Mouse (Mus musculus) midbrain, embryonic 14.5 days (tissue): ENCODE data around the gene Arpc5. TPM values are rescaled to one million over a fixed set of nuclear protein-coding genes. Genes with fewer than 3 reads are reported as not detected.
A peak's percentile ranks its signal among the peaks of the same experiment; 100 is the strongest.

ENCODE experiments used
- ATAC-seq: fragments of 200-750 bp; cut with Nextera tagmentation; 2 replicates; pipeline ENCODE4 v1.8.0; 2017; ENCODE audit warnings: moderate number of reproducible peaks, moderate library complexity; ENCODE audit not compliant: low FRiP score, low TSS enrichment
- DNase-seq: peaks from one replicate; pipeline ENCODE4 v3.0.0-alpha.2; 2015
- H3K27ac ChIP-seq: fragments of 300-500 bp; sonication (generic); replicated peaks from 2 replicates; pipeline ENCODE4 v1.5.1; 2014; ENCODE audit warnings: mild to moderate bottlenecking, low read depth, low read length, moderate library complexity
- H3K27me3 ChIP-seq: fragments of 300-500 bp; sonication (generic); 2 replicates; pipeline ENCODE4 v1.6.1; 2014; ENCODE audit warnings: low read length, control low read depth, mixed read lengths; ENCODE audit not compliant: control insufficient read depth, insufficient read depth
- H3K36me3 ChIP-seq: fragments of 300-500 bp; sonication (generic); 2 replicates; pipeline ENCODE4 v1.6.1; 2014; ENCODE audit warnings: low read length, control low read depth; ENCODE audit not compliant: control insufficient read depth, insufficient read depth
- H3K4me1 ChIP-seq: fragments of 300-500 bp; sonication (generic); 2 replicates; pipeline ENCODE4 v1.6.1; 2014; ENCODE audit warnings: mild to moderate bottlenecking, antibody characterized with exemption, low read length, control low read depth; ENCODE audit not compliant: control insufficient read depth, insufficient read depth
- H3K4me2 ChIP-seq: fragments of 300-500 bp; sonication (generic); 2 replicates; pipeline ENCODE4 v1.6.1; 2014; ENCODE audit warnings: mild to moderate bottlenecking, low read length, moderate library complexity
- H3K4me3 ChIP-seq: fragments of 300-500 bp; sonication (generic); replicated peaks from 2 replicates; pipeline ENCODE4 v1.5.1; 2014; ENCODE audit warnings: low read depth, low read length
- H3K9ac ChIP-seq: fragments of 300-500 bp; sonication (generic); replicated peaks from 2 replicates; pipeline ENCODE4 v1.6.1; 2014; ENCODE audit warnings: mild to moderate bottlenecking, low read length, moderate library complexity
- H3K9me3 ChIP-seq: fragments of 300-500 bp; sonication (generic); 2 replicates; pipeline ENCODE4 v1.6.1; 2016; ENCODE audit warnings: low read length, control low read depth, mixed read lengths; ENCODE audit not compliant: control insufficient read depth
- WGBS: fragments of 180-500 bp; shearing (Covaris S2); extraction: QIAGEN DNeasy Blood & Tissue Kit; methylation state at CpG from one replicate; pipeline ENCODE4 v1.1.7; 2014; 5-methylcytosine and 5-hydroxymethylcytosine counted together
- polyA plus RNA-seq: library from polyadenylated mRNA; unstranded; fragments of >200 nt; fragmentation: Nextera tagmentation; extraction: Ambion mirVana; gene quantifications from 2 replicates; pipeline ENCODE4 v1.2.1, GENCODE M21; 2014

The Arpc5 gene
- polyA plus RNA-seq, 1 experiment from 2014 or later = 418 TPM

DNA sequence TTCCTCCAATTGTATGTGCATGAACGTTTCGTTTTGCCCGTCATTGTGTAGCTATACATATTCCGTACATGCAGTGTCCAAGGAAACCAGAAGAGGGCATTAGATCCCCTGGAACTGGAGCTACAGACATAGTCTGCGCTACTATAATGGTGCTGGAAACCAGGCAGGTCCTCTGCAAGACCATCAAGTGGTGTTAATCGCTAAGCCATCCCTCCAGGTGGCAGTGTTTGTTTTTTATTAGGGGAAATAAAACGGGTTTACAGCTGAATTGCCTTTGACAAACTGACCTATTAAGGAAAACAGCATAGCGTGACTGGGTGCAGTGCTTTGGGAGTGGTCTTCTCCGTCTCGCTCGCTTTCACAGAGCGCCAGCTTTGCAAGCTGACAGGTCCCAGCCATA lies 23.9 kb downstream of the Arpc5 start:
- Histone ChIP-seq H3K4me2 (no peak overlapping the region), H3K9ac (no peak overlapping the region), H3K9me3 (no peaks in the 10 kb centered on the region), H3K4me3 (no peak overlapping the region), H3K36me3 (no peaks in the 10 kb centered on the region), H3K4me1 (peaks cover 11% of the 10 kb centered on the region; the same call in 1 of the 2 replicates), H3K27me3 (no peaks in the 10 kb centered on the region), H3K27ac (no peak overlapping the region)
- no peak for ATAC-seq
- WGBS = 34% methylated on average over 12 of the region's 12 CpGs
- peak; percentile 69 for DNase-seq

- Histone ChIP-seq H3K9me3 (no peaks in the 10 kb centered on the region), H3K27ac (no peak overlapping the region), H3K4me1 (peaks cover 11% of the 10 kb centered on the region; the same call in 1 of the 2 replicates), H3K36me3 (no peaks in the 10 kb centered on the region), H3K4me3 (no peak overlapping the region), H3K9ac (no peak overlapping the region), H3K4me2 (no peak overlapping the region), H3K27me3 (no peaks in the 10 kb centered on the region)
- DNase-seq = no peak
- WGBS = 28% methylated on average over 6 of the region's 6 CpGs
- no peak for ATAC-seq
Measured at GRCm38 (mm10) chr1:152790821-152791220, 24.5 kb downstream of the Arpc5 start.

GRCm38 (mm10) chr1:152791269-152791668 lies 24.9 kb downstream of the Arpc5 start:
- DNase-seq = no peak
- no peak overlapping the region for H3K27ac ChIP-seq

DNA sequence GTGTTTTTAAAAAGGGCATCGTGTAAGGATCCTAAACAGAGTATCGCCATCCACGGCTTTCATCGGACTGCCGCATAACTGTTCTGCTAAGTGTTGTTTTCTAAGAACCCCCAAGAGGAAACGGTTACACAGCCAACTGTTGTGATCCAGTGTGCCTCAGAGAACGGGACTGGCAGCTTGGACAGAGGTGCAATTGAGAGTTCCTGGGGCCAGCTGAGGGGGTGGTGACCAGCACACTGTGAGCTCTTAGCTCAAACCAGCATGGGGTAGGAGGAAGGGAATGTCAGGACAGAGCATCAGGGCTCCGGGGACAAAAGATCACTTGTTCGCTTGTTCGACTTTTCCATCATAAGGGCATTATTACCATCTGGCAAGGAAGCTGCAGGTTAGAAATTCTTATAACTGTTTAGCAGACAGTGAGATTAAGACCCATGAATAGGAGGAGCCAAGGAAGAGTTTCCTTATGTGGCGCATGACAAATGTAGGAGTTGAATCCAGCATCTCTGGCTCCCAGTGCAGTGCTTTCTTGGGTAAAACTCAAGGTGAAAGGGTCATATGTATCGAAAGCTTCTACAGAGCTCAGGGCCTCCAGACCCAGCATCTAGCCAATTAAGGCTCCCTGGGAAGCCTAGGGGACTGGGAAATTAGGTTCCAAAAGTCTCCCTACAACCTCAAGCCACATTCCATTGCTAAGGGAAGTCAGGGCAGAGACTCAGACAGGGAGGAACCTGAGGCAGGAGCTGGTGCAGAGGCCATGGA lies 26.6 kb downstream of the Arpc5 start:
- DNase-seq (no peak), ATAC-seq (no peak)
- Histone ChIP-seq H3K36me3 (no peaks in the 10 kb centered on the region), H3K4me2 (no peak overlapping the region), H3K9ac (no peak overlapping the region), H3K4me1 (peaks cover 11% of the 10 kb centered on the region; the same call in 1 of the 2 replicates), H3K27ac (no peak overlapping the region), H3K9me3 (no peaks in the 10 kb centered on the region), H3K4me3 (no peak overlapping the region), H3K27me3 (no peaks in the 10 kb centered on the region)
- WGBS = 16% methylated on average over 12 of the region's 12 CpGs

More at GRCm38 (mm10) chr1:152791269-152791668, 24.9 kb downstream of the Arpc5 start:
- H3K36me3 ChIP-seq = no peaks in the 10 kb centered on the region
- no peak for ATAC-seq
- no peak overlapping the region for H3K9ac ChIP-seq
- WGBS = 35% methylated on average over 4 of the region's 4 CpGs
- no peak overlapping the region for H3K4me2 ChIP-seq
- no peaks in the 10 kb centered on the region for H3K9me3 ChIP-seq
- peaks cover 11% of the 10 kb centered on the region; the same call in 1 of the 2 replicates for H3K4me1 ChIP-seq
- H3K4me3 ChIP-seq = no peak overlapping the region
- no peaks in the 10 kb centered on the region for H3K27me3 ChIP-seq

GRCm38 (mm10) chr1:152793495-152794130 lies 27.3 kb downstream of the Arpc5 start:
- Histone ChIP-seq H3K27me3 (no peaks in the 10 kb centered on the region), H3K9me3 (no peaks in the 10 kb centered on the region), H3K27ac (no peak overlapping the region), H3K4me3 (no peak overlapping the region), H3K4me1 (peaks cover 11% of the 10 kb centered on the region; the same call in 1 of the 2 replicates), H3K9ac (no peak overlapping the region), H3K4me2 (no peak overlapping the region), H3K36me3 (no peaks in the 10 kb centered on the region)
- ATAC-seq (no peak), DNase-seq (no peak)
- 36% methylated on average over 6 of the region's 6 CpGs for WGBS

DNA sequence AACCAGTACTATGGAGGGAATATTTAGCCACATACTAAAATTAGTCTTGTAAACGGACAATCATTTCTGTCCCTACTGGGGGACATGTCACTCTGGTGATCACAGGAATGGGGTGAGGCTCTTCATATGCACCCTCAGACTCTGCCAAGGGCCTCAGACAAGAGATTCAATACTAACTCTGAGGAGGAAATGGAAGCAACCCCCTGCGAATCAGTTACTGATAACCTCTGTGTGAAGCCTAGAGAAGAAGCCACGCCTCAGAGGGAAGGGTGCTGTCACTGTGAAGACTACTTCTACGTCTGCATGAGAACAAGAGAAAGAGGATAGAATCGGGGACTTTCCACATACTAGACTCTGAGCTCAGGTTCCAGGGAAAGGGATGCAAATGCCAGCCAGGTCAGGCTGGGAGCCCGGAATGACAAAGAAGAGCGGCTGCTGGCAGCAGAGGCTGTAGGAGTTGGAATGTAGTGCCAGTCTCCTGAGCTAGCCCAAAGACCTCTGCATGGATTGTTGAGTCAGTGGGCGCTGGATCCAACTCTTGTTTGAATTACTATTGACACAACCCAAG lies 29.4 kb downstream of the Arpc5 start:
- no peak for ATAC-seq
- no peak for DNase-seq
- no peaks in the 10 kb centered on the region for H3K9me3 ChIP-seq
- no peak overlapping the region for H3K4me2 ChIP-seq
- no peaks in the 10 kb centered on the region for H3K27me3 ChIP-seq
- H3K9ac ChIP-seq = no peak overlapping the region
- no peak overlapping the region for H3K27ac ChIP-seq
- 69% methylated on average over 8 of the region's 8 CpGs for WGBS
- no peaks in the 10 kb centered on the region for H3K36me3 ChIP-seq
- peaks cover 14% of the 10 kb centered on the region; the same call in 1 of the 2 replicates for H3K4me1 ChIP-seq
- H3K4me3 ChIP-seq = no peak overlapping the region

- no peak overlapping the region for H3K27ac ChIP-seq
- H3K4me2 ChIP-seq = no peak overlapping the region
- WGBS = 84% methylated on average over 8 of the region's 8 CpGs
- ATAC-seq (no peak), DNase-seq (no peak)
- no peaks in the 10 kb centered on the region for H3K9me3 ChIP-seq
- H3K4me3 ChIP-seq = no peak overlapping the region
- peaks cover 14% of the 10 kb centered on the region; the same call in 1 of the 2 replicates for H3K4me1 ChIP-seq
- no peak overlapping the region for H3K9ac ChIP-seq
- H3K27me3 ChIP-seq = no peaks in the 10 kb centered on the region
- H3K36me3 ChIP-seq = no peaks in the 10 kb centered on the region
Measured at GRCm38 (mm10) chr1:152796683-152797263, 30.4 kb downstream of the Arpc5 start.

DNA sequence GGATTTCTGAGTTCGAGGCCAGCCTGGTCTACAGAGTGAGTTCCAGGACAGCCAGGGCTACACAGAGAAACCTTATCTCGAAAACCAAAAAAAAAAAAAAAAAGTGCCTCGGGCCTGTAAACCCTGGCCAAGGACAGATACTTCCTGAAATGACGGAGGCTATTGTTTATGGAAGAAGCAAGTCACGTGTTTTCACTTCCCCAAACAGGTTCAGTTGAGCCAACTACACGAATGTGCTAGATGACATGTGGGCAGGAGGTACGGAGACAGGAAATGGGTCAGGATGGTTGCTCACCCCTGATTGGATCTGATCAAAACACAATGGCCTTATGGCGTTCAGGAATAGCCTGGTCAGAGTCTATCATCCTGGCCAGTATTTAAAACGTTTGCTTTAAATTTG lies 31.8 kb downstream of the Arpc5 start:
- Histone ChIP-seq H3K9ac (no peak overlapping the region), H3K27me3 (no peaks in the 10 kb centered on the region), H3K4me2 (no peak overlapping the region), H3K4me1 (0 out of 2 replicates have a peak, but pooled peaks cover 8% of the 10 kb centered on the region), H3K9me3 (no peaks in the 10 kb centered on the region), H3K36me3 (no peaks in the 10 kb centered on the region), H3K4me3 (no peak overlapping the region), H3K27ac (no peak overlapping the region)
- 87% methylated on average over 9 of the region's 9 CpGs for WGBS
- DNase-seq (no peak), ATAC-seq (no peak)
